Mouse (Mus musculus) adrenal gland, postnatal 4 days (tissue): ENCODE measurements around the gene Catsper3. TPM values are rescaled to one million over a fixed set of nuclear protein-coding genes. Genes with fewer than 3 reads are reported as not detected.

ENCODE experiments used
- DNase-seq, 2 experiments: peaks; one replicate each; pipeline ENCODE4 v3.0.0; 2021 to 2022; ENCODE audit warnings: low spot score in 2 of 2, mixed read lengths in 2 of 2
- total RNA-seq, 2 experiments: library from RNA; stranded (reverse); gene quantifications; 2 replicates each; pipeline ENCODE4 v1.2.3; 2021

The Catsper3 gene
- total RNA-seq, 2 experiments from 2014 or later, result 0.31 TPM; not detected in 1

GRCm38 (mm10) chr13:55826796-55827678 is 42.7 kb downstream of the Catsper3 start:
- DNase-seq, result no peak

- no peak for DNase-seq
Observed at GRCm38 (mm10) chr13:55827679-55828140, 43.3 kb downstream of the Catsper3 start.

- no peak for DNase-seq
Observed at GRCm38 (mm10) chr13:55828141-55829017, 44.0 kb downstream of the Catsper3 start.

GRCm38 (mm10) chr13:55829018-55829655 is 44.8 kb downstream of the Catsper3 start:
- DNase-seq, result no peak

GRCm38 (mm10) chr13:55830081-55830832 is 45.9 kb downstream of the Catsper3 start:
- no peak for DNase-seq

GRCm38 (mm10) chr13:55830833-55831721 is 46.7 kb downstream of the Catsper3 start:
- DNase-seq, result no peak

GRCm38 (mm10) chr13:55831722-55832160 is 47.4 kb downstream of the Catsper3 start:
- DNase-seq, result no peak

- no peak for DNase-seq
Observed at GRCm38 (mm10) chr13:55832602-55833001, 48.2 kb downstream of the Catsper3 start.

- no peak for DNase-seq
Observed at GRCm38 (mm10) chr13:55833921-55834320, 49.6 kb downstream of the Catsper3 start.

GRCm38 (mm10) chr13:55834667-55835066 is 50.3 kb downstream of the Catsper3 start:
- DNase-seq, result no peak

GRCm38 (mm10) chr13:55835548-55836097 is 51.3 kb downstream of the Catsper3 start:
- DNase-seq, result no peak

- DNase-seq, result no peak
Observed at GRCm38 (mm10) chr13:55836142-55836625, 51.8 kb downstream of the Catsper3 start, which contains the start of gene Pitx1. Gene Pitx1 (minus strand): TSS chr13:55836192.

GRCm38 (mm10) chr13:55836786-55837780 is 52.7 kb downstream of the Catsper3 start:
- DNase-seq, result no peak

GRCm38 (mm10) chr13:55840223-55840622 is 55.9 kb downstream of the Catsper3 start:
- no peak for DNase-seq

- DNase-seq, result no peak
Observed at GRCm38 (mm10) chr13:55843700-55844099, 59.3 kb downstream of the Catsper3 start.

- no peak for DNase-seq
Observed at GRCm38 (mm10) chr13:55847805-55848204, 63.4 kb downstream of the Catsper3 start.

GRCm38 (mm10) chr13:55848604-55849190 is 64.3 kb downstream of the Catsper3 start:
- no peak for DNase-seq
